Mouse (Mus musculus) hindbrain, embryonic 13.5 days (tissue): ENCODE data around the gene Taf1c. TPM values are rescaled to one million over a fixed set of nuclear protein-coding genes. Genes with fewer than 3 reads are reported as not detected.

ENCODE experiments used
- ATAC-seq: fragments of 200-750 bp; cut with Nextera tagmentation; 2 replicates; pipeline ENCODE4 v1.8.0; 2017; ENCODE audit warnings: moderate TSS enrichment; ENCODE audit not compliant: low FRiP score
- H3K27ac ChIP-seq: fragments of 300-500 bp; sonication (generic); 2 replicates; pipeline ENCODE4 v1.5.1; 2015; ENCODE audit warnings: inconsistent platforms, mild to moderate bottlenecking, moderate library complexity
- H3K27me3 ChIP-seq: fragments of 300-500 bp; sonication (generic); 2 replicates; pipeline ENCODE4 v1.6.1; 2015; ENCODE audit warnings: mild to moderate bottlenecking, inconsistent platforms
- H3K36me3 ChIP-seq: fragments of 300-500 bp; sonication (generic); 2 replicates; pipeline ENCODE4 v1.6.1; 2015; ENCODE audit warnings: mild to moderate bottlenecking, inconsistent platforms
- H3K4me1 ChIP-seq: fragments of 300-500 bp; sonication (generic); replicated peaks from 2 replicates; pipeline ENCODE4 v1.6.1; 2015; ENCODE audit warnings: inconsistent platforms
- H3K4me2 ChIP-seq: fragments of 300-500 bp; sonication (generic); 2 replicates; pipeline ENCODE4 v1.6.1; 2015; ENCODE audit warnings: inconsistent platforms, mild to moderate bottlenecking, moderate library complexity
- H3K4me3 ChIP-seq: fragments of 300-500 bp; sonication (generic); 2 replicates; pipeline ENCODE4 v1.5.1; 2015; ENCODE audit warnings: mild to moderate bottlenecking, inconsistent platforms
- H3K9ac ChIP-seq: fragments of 300-500 bp; sonication (generic); 2 replicates; pipeline ENCODE4 v1.6.1; 2015; ENCODE audit warnings: mild to moderate bottlenecking, inconsistent platforms
- H3K9me3 ChIP-seq: fragments of 300-500 bp; sonication (generic); 2 replicates; pipeline ENCODE4 v1.6.1; 2016; ENCODE audit warnings: inconsistent platforms
- WGBS: fragments of 180-500 bp; shearing (Covaris S2); methylation state at CpG from one replicate; pipeline ENCODE4 v1.1.7; 2015; 5-methylcytosine and 5-hydroxymethylcytosine counted together
- polyA plus RNA-seq: library from polyadenylated mRNA; unstranded; fragments of >200 nt; fragmentation: Nextera tagmentation; extraction: Ambion mirVana; gene quantifications from 2 replicates; pipeline ENCODE4 v1.2.1, GENCODE M21; 2015

Gene Taf1c
- polyA plus RNA-seq = 12.6 and 14.5 TPM in 2 replicates

GRCm38 (mm10) chr8:119604996-119605395 lies at the start of gene Taf1c:
Gene Taf1c, minus strand, starts transcription at chr8:119605222.
- Histone ChIP-seq H3K27me3 (no peaks in the 10 kb centered on the region), H3K27ac (peak within 1 kb of the TSS; percentile 48; the same call in 1 of the 2 replicates), H3K9me3 (no peaks in the 10 kb centered on the region), H3K4me1 (peaks cover 11% of the 10 kb centered on the region), H3K36me3 (peaks cover 30% of the 10 kb centered on the region), H3K4me3 (peak within 1 kb of the TSS; percentile 78), H3K4me2 (peak within 1 kb of the TSS; percentile 96), H3K9ac (peak within 1 kb of the TSS; percentile 88)
- peak; percentile 85 for ATAC-seq
- WGBS = under 1% methylated on average over 23 of the region's 23 CpGs

DNA sequence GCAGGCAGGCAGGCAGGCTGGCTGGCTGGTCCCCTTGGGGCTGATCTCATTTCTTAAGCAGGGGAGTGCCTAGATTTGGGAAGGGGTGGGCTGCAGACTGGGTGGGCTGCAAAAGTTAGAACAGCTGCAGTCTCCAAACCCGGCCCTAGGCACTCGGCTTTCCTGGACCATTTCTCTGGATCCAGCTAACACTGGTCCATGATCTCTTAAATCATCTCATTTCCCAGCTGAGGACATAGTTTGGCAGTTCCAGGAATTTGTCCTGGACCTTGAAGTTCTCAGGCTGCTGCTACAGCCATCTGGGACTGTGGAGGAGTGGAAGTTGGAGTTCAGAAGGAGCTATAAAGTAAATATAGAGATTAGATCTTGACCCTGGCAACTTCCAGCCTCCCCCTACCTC lies 46.3 kb upstream of the Taf1c start:
- 67% methylated on average over 2 of the region's 2 CpGs for WGBS

DNA sequence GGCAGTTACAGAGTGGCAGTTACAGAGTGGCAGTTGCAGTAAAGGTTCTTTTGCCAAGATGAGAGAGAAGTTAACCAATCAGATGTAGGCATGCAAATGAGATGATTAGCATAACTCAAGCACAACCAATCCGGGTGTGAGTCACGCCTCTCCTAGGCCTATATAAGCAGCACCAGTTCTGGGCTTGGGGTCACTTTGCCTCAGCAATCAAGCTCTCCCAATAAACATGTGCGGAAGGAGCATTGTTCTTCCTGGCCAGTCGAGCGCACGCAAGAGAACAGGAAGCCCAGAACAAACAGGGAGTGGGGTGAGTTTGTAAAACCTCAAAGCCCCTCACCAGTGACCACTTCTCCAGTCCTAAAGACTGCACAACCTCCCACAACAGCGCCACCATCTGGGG lies 41.8 kb upstream of the Taf1c start:
- H3K36me3 ChIP-seq = no peaks in the 10 kb centered on the region
- H3K9me3 ChIP-seq = no peaks in the 10 kb centered on the region
- H3K27me3 ChIP-seq = 0 out of 2 replicates have a peak, but pooled peaks cover 2% of the 10 kb centered on the region
- ATAC-seq = no peak
- H3K4me2 ChIP-seq = no peak overlapping the region
- H3K4me3 ChIP-seq = no peak overlapping the region
- H3K4me1 ChIP-seq = peaks cover 18% of the 10 kb centered on the region
- no peak overlapping the region for H3K27ac ChIP-seq
- H3K9ac ChIP-seq = no peak overlapping the region
- 92% methylated on average over 7 of the region's 7 CpGs for WGBS

More for the DNA sequence above, 46.3 kb upstream of the Taf1c start:
- Histone ChIP-seq H3K9ac (no peak overlapping the region), H3K4me3 (no peak overlapping the region), H3K27me3 (peaks cover 6% of the 10 kb centered on the region; the same call in 1 of the 2 replicates), H3K36me3 (no peaks in the 10 kb centered on the region), H3K9me3 (no peaks in the 10 kb centered on the region), H3K4me1 (peaks cover 9% of the 10 kb centered on the region), H3K27ac (no peak overlapping the region), H3K4me2 (no peak overlapping the region)
- ATAC-seq = no peak

DNA sequence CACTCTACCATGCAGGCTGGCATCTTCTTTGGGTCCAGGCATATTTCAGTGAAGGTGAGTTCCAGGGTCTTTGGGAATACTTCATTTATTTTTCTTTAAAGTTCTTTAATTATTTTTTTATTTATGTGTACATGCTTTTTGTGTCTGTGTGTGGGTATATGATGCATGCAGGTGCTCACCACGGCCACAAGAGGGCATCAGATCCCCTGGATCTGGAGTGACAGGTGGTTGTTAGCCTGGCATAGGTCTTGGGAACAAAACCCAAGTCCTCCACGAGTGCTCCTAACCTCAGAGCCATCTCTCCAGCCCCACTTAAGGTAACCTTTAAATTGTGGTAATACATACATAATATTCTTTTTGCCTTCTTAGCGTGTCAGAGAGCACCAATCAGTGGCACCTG lies 41.2 kb upstream of the Taf1c start:
- 81% methylated on average over 3 of the region's 3 CpGs for WGBS
- Histone ChIP-seq H3K27me3 (no peaks in the 10 kb centered on the region), H3K9me3 (no peaks in the 10 kb centered on the region), H3K36me3 (no peaks in the 10 kb centered on the region), H3K4me3 (no peak overlapping the region), H3K9ac (no peak overlapping the region), H3K4me2 (no peak overlapping the region), H3K27ac (peak overlapping the region; percentile 90; the same call in 1 of the 2 replicates), H3K4me1 (peaks cover 18% of the 10 kb centered on the region)
- ATAC-seq = no peak

DNA sequence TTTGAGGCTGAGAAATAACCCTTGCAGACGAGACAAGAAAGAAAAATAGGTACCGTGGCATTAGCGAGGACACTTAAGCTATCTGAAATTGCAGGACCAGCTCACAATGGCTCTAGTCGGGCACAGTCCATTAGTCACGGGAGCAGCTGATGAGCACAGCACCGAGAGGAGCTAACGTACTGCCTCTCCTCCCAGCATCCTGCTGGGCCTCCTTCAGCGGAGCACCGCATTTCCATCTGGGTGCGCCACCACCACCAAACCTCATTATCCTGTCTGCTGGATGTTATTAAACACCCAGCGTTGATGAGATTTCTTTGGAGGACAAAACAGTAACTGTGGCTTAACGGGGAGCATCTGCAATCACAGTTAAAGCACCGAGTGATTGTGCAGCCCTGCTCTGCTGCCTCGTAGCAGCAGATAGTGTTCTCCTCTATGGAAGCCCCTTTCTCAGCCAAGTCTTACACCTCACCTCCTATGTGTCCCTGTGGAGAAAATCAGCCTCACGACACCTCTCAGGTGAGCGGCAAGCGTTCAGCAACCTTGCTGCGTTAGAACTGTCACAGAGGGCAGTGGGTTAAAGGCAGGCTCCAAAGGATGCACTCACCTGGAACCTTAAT lies 40.1 kb upstream of the Taf1c start:
- H3K4me2 ChIP-seq = peak overlapping the region; percentile 6; the same call in 1 of the 2 replicates
- peak; percentile 92 for ATAC-seq
- no peaks in the 10 kb centered on the region for H3K27me3 ChIP-seq
- H3K9me3 ChIP-seq = no peaks in the 10 kb centered on the region
- H3K4me1 ChIP-seq = peaks cover 18% of the 10 kb centered on the region
- H3K4me3 ChIP-seq = no peak overlapping the region
- no peak overlapping the region; the same call in 1 of the 2 replicates for H3K9ac ChIP-seq
- peak overlapping the region; percentile 90 for H3K27ac ChIP-seq
- WGBS = 45% methylated on average over 18 of the region's 18 CpGs
- no peaks in the 10 kb centered on the region for H3K36me3 ChIP-seq

- peak; percentile 60 for ATAC-seq
- H3K4me3 ChIP-seq = no peak overlapping the region
- no peaks in the 10 kb centered on the region for H3K36me3 ChIP-seq
- peaks cover 18% of the 10 kb centered on the region for H3K4me1 ChIP-seq
- H3K9ac ChIP-seq = no peak overlapping the region
- WGBS = 67% methylated on average over 17 of the region's 17 CpGs
- H3K27me3 ChIP-seq = no peaks in the 10 kb centered on the region
- H3K4me2 ChIP-seq = no peak overlapping the region
- peak overlapping the region; percentile 90 for H3K27ac ChIP-seq
- no peaks in the 10 kb centered on the region for H3K9me3 ChIP-seq
Observed at GRCm38 (mm10) chr8:119644429-119644960, 39.5 kb upstream of the Taf1c start.

GRCm38 (mm10) chr8:119642960-119643359 lies 37.9 kb upstream of the Taf1c start:
- no peak overlapping the region for H3K9ac ChIP-seq
- no peak overlapping the region for H3K27ac ChIP-seq
- no peaks in the 10 kb centered on the region for H3K36me3 ChIP-seq
- H3K9me3 ChIP-seq = no peaks in the 10 kb centered on the region
- no peak for ATAC-seq
- H3K4me1 ChIP-seq = peaks cover 18% of the 10 kb centered on the region
- WGBS = 96% methylated on average over 1 of the region's 1 CpGs
- no peaks in the 10 kb centered on the region for H3K27me3 ChIP-seq
- H3K4me2 ChIP-seq = no peak overlapping the region
- no peak overlapping the region for H3K4me3 ChIP-seq

- 85% methylated on average over 5 of the region's 5 CpGs for WGBS
- H3K36me3 ChIP-seq = no peaks in the 10 kb centered on the region
- no peaks in the 10 kb centered on the region for H3K9me3 ChIP-seq
- H3K4me2 ChIP-seq = no peak overlapping the region
- no peak for ATAC-seq
- H3K27me3 ChIP-seq = peaks cover 6% of the 10 kb centered on the region
- no peak overlapping the region for H3K9ac ChIP-seq
- H3K27ac ChIP-seq = no peak overlapping the region
- H3K4me1 ChIP-seq = peaks cover 18% of the 10 kb centered on the region
- H3K4me3 ChIP-seq = no peak overlapping the region
Observed at GRCm38 (mm10) chr8:119641058-119641457, 36.0 kb upstream of the Taf1c start.

- Histone ChIP-seq H3K4me1 (peaks cover 18% of the 10 kb centered on the region), H3K27me3 (peaks cover 14% of the 10 kb centered on the region), H3K4me2 (no peak overlapping the region), H3K27ac (no peak overlapping the region), H3K4me3 (no peak overlapping the region), H3K9ac (no peak overlapping the region), H3K36me3 (no peaks in the 10 kb centered on the region), H3K9me3 (no peaks in the 10 kb centered on the region)
- no peak for ATAC-seq
- WGBS = 67% methylated on average over 7 of the region's 7 CpGs
Observed at GRCm38 (mm10) chr8:119639798-119640197, 34.8 kb upstream of the Taf1c start.

- WGBS = 75% methylated on average over 6 of the region's 6 CpGs
- H3K36me3 ChIP-seq = no peaks in the 10 kb centered on the region
- no peak overlapping the region for H3K27ac ChIP-seq
- H3K9ac ChIP-seq = no peak overlapping the region
- H3K4me1 ChIP-seq = peaks cover 18% of the 10 kb centered on the region
- H3K4me2 ChIP-seq = no peak overlapping the region
- H3K27me3 ChIP-seq = peaks cover 30% of the 10 kb centered on the region
- no peak for ATAC-seq
- no peak overlapping the region for H3K4me3 ChIP-seq
- no peaks in the 10 kb centered on the region for H3K9me3 ChIP-seq
Observed at GRCm38 (mm10) chr8:119638261-119638660, 33.2 kb upstream of the Taf1c start.

GRCm38 (mm10) chr8:119637381-119637780 lies 32.4 kb upstream of the Taf1c start:
- H3K36me3 ChIP-seq = no peaks in the 10 kb centered on the region
- no peak overlapping the region for H3K27ac ChIP-seq
- no peaks in the 10 kb centered on the region for H3K9me3 ChIP-seq
- no peak for ATAC-seq
- H3K4me1 ChIP-seq = peaks cover 23% of the 10 kb centered on the region
- H3K4me3 ChIP-seq = no peak overlapping the region
- H3K9ac ChIP-seq = no peak overlapping the region
- H3K4me2 ChIP-seq = no peak overlapping the region
- H3K27me3 ChIP-seq = peaks cover 38% of the 10 kb centered on the region
- 91% methylated on average over 4 of the region's 4 CpGs for WGBS

GRCm38 (mm10) chr8:119636766-119637165 lies 31.7 kb upstream of the Taf1c start:
- Histone ChIP-seq H3K9me3 (no peaks in the 10 kb centered on the region), H3K27ac (no peak overlapping the region)
- 69% methylated on average over 7 of the region's 7 CpGs for WGBS

GRCm38 (mm10) chr8:119635958-119636357 lies 30.9 kb upstream of the Taf1c start:
- Histone ChIP-seq H3K4me2 (no peak overlapping the region), H3K4me1 (peaks cover 30% of the 10 kb centered on the region), H3K27ac (no peak overlapping the region), H3K9me3 (no peaks in the 10 kb centered on the region), H3K9ac (peak overlapping the region; percentile 56; the same call in 1 of the 2 replicates), H3K36me3 (no peaks in the 10 kb centered on the region), H3K4me3 (no peak overlapping the region), H3K27me3 (peaks cover 38% of the 10 kb centered on the region)
- 57% methylated on average over 2 of the region's 2 CpGs for WGBS
- no peak for ATAC-seq

More at GRCm38 (mm10) chr8:119636766-119637165, 31.7 kb upstream of the Taf1c start:
- ATAC-seq = no peak
- Histone ChIP-seq H3K4me1 (peaks cover 23% of the 10 kb centered on the region), H3K9ac (no peak overlapping the region), H3K4me2 (no peak overlapping the region), H3K27me3 (peaks cover 38% of the 10 kb centered on the region), H3K4me3 (no peak overlapping the region), H3K36me3 (no peaks in the 10 kb centered on the region)
